Mouse (Mus musculus) liver, embryonic 16.5 days (tissue): ENCODE results near the gene Pcgf3. TPM values are rescaled to one million over a fixed set of nuclear protein-coding genes. Genes with fewer than 3 reads are reported as not detected.

Experiments
- ATAC-seq: fragments of 200-750 bp; cut with Nextera tagmentation; 2 replicates; pipeline ENCODE4 v1.8.0; 2017; ENCODE audit warnings: low read depth, mild to moderate bottlenecking, moderate number of reproducible peaks, moderate library complexity
- H3K27ac ChIP-seq: fragments of 300-500 bp; sonication (generic); 2 replicates; pipeline ENCODE4 v1.5.1; 2014; ENCODE audit warnings: mild to moderate bottlenecking, low read length
- H3K27me3 ChIP-seq: fragments of 300-500 bp; sonication (generic); 2 replicates; pipeline ENCODE4 v1.6.1; 2014; ENCODE audit warnings: low read depth, low read length, mixed read lengths; ENCODE audit not compliant: control insufficient read depth, insufficient read depth
- H3K36me3 ChIP-seq: fragments of 300-500 bp; sonication (generic); 2 replicates; pipeline ENCODE4 v1.6.1; 2014; ENCODE audit warnings: mild to moderate bottlenecking; ENCODE audit not compliant: control insufficient read depth, insufficient read depth
- H3K4me1 ChIP-seq: fragments of 300-500 bp; sonication (generic); 2 replicates; pipeline ENCODE4 v1.6.1; 2014; ENCODE audit warnings: low read depth, low read length, mixed read lengths; ENCODE audit not compliant: control insufficient read depth
- H3K4me2 ChIP-seq: fragments of 300-500 bp; sonication (generic); 2 replicates; pipeline ENCODE4 v1.6.1; 2014; ENCODE audit warnings: low read depth, low read length, mixed read lengths
- H3K4me3 ChIP-seq: fragments of 300-500 bp; sonication (generic); 2 replicates; pipeline ENCODE4 v1.5.1; 2014; ENCODE audit warnings: low read depth, mild to moderate bottlenecking, low read length
- H3K9ac ChIP-seq: fragments of 300-500 bp; sonication (generic); 2 replicates; pipeline ENCODE4 v1.6.1; 2014; ENCODE audit warnings: low read depth, low read length
- H3K9me3 ChIP-seq: fragments of 300-500 bp; sonication (generic); replicated peaks from 2 replicates; pipeline ENCODE4 v1.6.1; 2016; ENCODE audit warnings: low read length; ENCODE audit not compliant: control insufficient read depth
- WGBS: fragments of 180-500 bp; shearing (Covaris S2); extraction: QIAGEN DNeasy Blood & Tissue Kit; methylation state at CpG from one replicate; pipeline ENCODE4 v1.1.7; 2014; ENCODE audit not compliant: insufficient replicate concordance; 5-methylcytosine and 5-hydroxymethylcytosine counted together
- polyA plus RNA-seq: library from polyadenylated mRNA; unstranded; fragments of >200 nt; fragmentation: Nextera tagmentation; extraction: Ambion mirVana; gene quantifications from 2 replicates; pipeline ENCODE4 v1.2.1, GENCODE M21; 2015

Gene Pcgf3
- 5.9 and 6.1 TPM in 2 replicates for polyA plus RNA-seq

- WGBS, result 1% methylated on average over 62 of the region's 62 CpGs
- peak; percentile 97 for ATAC-seq
- H3K27me3 ChIP-seq, result peaks cover 3% of the 10 kb centered on the region; the same call in 1 of the 2 replicates
- H3K9ac ChIP-seq, result peak within 1 kb of the TSS; percentile 97
- H3K4me3 ChIP-seq, result peak within 1 kb of the TSS; percentile 88
- H3K27ac ChIP-seq, result peak within 1 kb of the TSS; percentile 79
- H3K4me1 ChIP-seq, result peaks cover 42% of the 10 kb centered on the region
- no peaks in the 10 kb centered on the region for H3K36me3 ChIP-seq
- peak within 1 kb of the TSS; percentile 73 for H3K4me2 ChIP-seq
- no peaks in the 10 kb centered on the region for H3K9me3 ChIP-seq
Observed at GRCm38 (mm10) chr5:108461082-108462065, at the start of gene Pcgf3. Gene Pcgf3 (plus strand): TSS chr5:108461232.

- Histone ChIP-seq H3K27me3 (no peaks in the 10 kb centered on the region), H3K4me1 (no peaks in the 10 kb centered on the region), H3K4me2 (no peak overlapping the region), H3K9me3 (no peaks in the 10 kb centered on the region), H3K36me3 (no peaks in the 10 kb centered on the region), H3K4me3 (no peak overlapping the region), H3K9ac (no peak overlapping the region), H3K27ac (no peak overlapping the region)
- no peak for ATAC-seq
- WGBS, result 32% methylated on average over 2 of the region's 2 CpGs
Observed at GRCm38 (mm10) chr5:108414711-108415110, 46.3 kb upstream of the Pcgf3 start.

- no peaks in the 10 kb centered on the region; the same call in 1 of the 2 replicates for H3K4me1 ChIP-seq
- no peak overlapping the region for H3K27ac ChIP-seq
- 67% methylated on average over 3 of the region's 3 CpGs for WGBS
- H3K9me3 ChIP-seq, result no peaks in the 10 kb centered on the region
- no peaks in the 10 kb centered on the region for H3K27me3 ChIP-seq
- ATAC-seq, result no peak
- H3K4me2 ChIP-seq, result no peak overlapping the region
- H3K36me3 ChIP-seq, result no peaks in the 10 kb centered on the region
- no peak overlapping the region for H3K4me3 ChIP-seq
- no peak overlapping the region for H3K9ac ChIP-seq
Observed at GRCm38 (mm10) chr5:108422741-108423140, 38.3 kb upstream of the Pcgf3 start.

- no peak overlapping the region for H3K9ac ChIP-seq
- no peaks in the 10 kb centered on the region for H3K36me3 ChIP-seq
- WGBS, result 52% methylated on average over 2 of the region's 2 CpGs
- no peak overlapping the region for H3K27ac ChIP-seq
- no peak overlapping the region for H3K4me2 ChIP-seq
- no peak overlapping the region for H3K4me3 ChIP-seq
- ATAC-seq, result no peak
- H3K9me3 ChIP-seq, result no peaks in the 10 kb centered on the region
- H3K27me3 ChIP-seq, result no peaks in the 10 kb centered on the region
- no peaks in the 10 kb centered on the region; the same call in 1 of the 2 replicates for H3K4me1 ChIP-seq
Observed at GRCm38 (mm10) chr5:108423427-108423826, 37.6 kb upstream of the Pcgf3 start.

DNA sequence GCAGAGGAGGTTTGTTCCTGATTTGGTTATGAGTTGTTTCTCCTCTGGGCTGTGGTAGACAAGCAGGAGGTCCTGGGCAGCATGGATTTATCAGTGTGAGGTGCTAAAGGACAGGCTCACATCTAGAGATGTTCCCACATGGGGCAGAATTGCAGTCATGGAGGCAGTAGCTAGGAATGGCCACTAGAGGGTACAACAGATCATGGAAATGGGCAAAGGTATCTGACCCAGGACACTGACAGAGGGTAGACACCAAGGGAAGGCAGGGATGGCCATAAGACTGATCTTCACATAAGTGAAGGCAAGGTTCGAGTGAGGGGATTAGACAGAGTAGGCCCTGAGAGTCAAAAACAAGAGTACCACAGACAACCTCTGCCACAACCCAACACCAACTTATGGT lies 33.8 kb upstream of the Pcgf3 start:
- H3K4me1 ChIP-seq, result no peaks in the 10 kb centered on the region; the same call in none of the 2 replicates
- no peaks in the 10 kb centered on the region for H3K9me3 ChIP-seq
- H3K27me3 ChIP-seq, result no peaks in the 10 kb centered on the region
- peaks cover 7% of the 10 kb centered on the region; the same call in 1 of the 2 replicates for H3K36me3 ChIP-seq
- no peak overlapping the region for H3K9ac ChIP-seq
- H3K4me3 ChIP-seq, result no peak overlapping the region
- peak; percentile 51; the same call in 1 of the 2 replicates for ATAC-seq
- H3K4me2 ChIP-seq, result no peak overlapping the region
- 25% methylated on average over 1 of the region's 1 CpGs for WGBS
- H3K27ac ChIP-seq, result no peak overlapping the region

GRCm38 (mm10) chr5:108431196-108431595 lies 29.8 kb upstream of the Pcgf3 start:
- Histone ChIP-seq H3K27ac (no peak overlapping the region), H3K4me3 (no peak overlapping the region), H3K4me1 (peaks cover 13% of the 10 kb centered on the region), H3K9me3 (no peaks in the 10 kb centered on the region), H3K4me2 (no peak overlapping the region), H3K36me3 (peaks cover 7% of the 10 kb centered on the region; the same call in 1 of the 2 replicates), H3K27me3 (no peaks in the 10 kb centered on the region), H3K9ac (no peak overlapping the region)
- ATAC-seq, result no peak
- WGBS, result 76% methylated on average over 6 of the region's 6 CpGs

DNA sequence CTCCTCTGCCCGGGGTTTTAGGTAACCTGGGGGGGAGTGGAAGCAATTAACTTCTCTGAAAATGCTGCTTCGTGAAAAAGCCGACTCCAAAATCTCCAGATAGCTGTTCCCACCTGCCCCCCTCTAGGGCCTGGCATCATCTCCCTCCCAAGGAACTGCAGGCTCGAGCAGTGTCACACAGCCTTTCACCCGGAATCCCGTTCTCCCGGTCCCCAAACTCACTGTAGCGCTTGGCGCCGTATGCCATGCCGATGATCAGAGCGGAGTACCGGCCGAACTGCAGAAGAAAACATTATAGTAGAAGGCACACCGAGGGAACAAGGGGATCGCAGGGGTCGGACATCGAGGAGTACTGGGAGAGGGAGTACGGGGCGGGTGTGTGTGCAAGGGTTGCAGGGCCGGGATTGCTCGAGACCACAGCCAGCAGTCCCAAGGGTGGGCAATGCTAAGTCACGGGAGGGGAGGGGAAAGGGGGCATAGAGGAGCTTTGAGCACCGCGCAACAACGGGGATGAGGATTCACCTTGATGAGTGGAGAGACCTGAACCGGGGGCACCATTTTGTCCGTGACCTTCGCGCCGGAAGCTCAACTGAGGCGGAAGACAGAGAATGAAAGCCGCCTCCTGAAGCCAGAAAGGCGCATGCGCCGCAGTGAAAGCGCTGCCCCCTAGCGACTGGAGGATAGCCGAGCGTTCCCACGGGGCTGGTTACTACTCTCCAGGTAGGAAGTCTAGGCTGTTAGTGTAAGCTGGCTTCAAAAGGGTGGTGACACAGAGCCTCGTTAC lies 27.0 kb upstream of the Pcgf3 start, which contains the start of gene Atp5k:
TSS of gene Atp5k (minus strand) at position 645 of the 784 bp plus-strand sequence.
- H3K4me2 ChIP-seq, result peak within 1 kb of the TSS; percentile 74

GRCm38 (mm10) chr5:108436101-108436500 lies 24.9 kb upstream of the Pcgf3 start:
- no peaks in the 10 kb centered on the region; the same call in 1 of the 2 replicates for H3K27me3 ChIP-seq
- H3K27ac ChIP-seq, result no peak overlapping the region
- WGBS, result 68% methylated on average over 2 of the region's 2 CpGs
- H3K4me2 ChIP-seq, result no peak overlapping the region
- H3K36me3 ChIP-seq, result peaks cover 5% of the 10 kb centered on the region; the same call in 1 of the 2 replicates
- H3K9me3 ChIP-seq, result no peaks in the 10 kb centered on the region
- H3K4me3 ChIP-seq, result no peak overlapping the region
- ATAC-seq, result no peak
- peaks cover 13% of the 10 kb centered on the region for H3K4me1 ChIP-seq
- H3K9ac ChIP-seq, result no peak overlapping the region

More for the DNA sequence above, 27.0 kb upstream of the Pcgf3 start, which contains the start of gene Atp5k:
- Histone ChIP-seq H3K9ac (peak within 1 kb of the TSS; percentile 70), H3K27me3 (no peaks in the 10 kb centered on the region; the same call in 1 of the 2 replicates), H3K36me3 (peaks cover 7% of the 10 kb centered on the region; the same call in 1 of the 2 replicates), H3K4me1 (peaks cover 13% of the 10 kb centered on the region), H3K27ac (peak within 1 kb of the TSS; percentile 36; the same call in 1 of the 2 replicates), H3K4me3 (peak within 1 kb of the TSS; percentile 73), H3K9me3 (no peaks in the 10 kb centered on the region)
- peak; percentile 85 for ATAC-seq
- WGBS, result under 1% methylated on average over 42 of the region's 42 CpGs
